Mouse (Mus musculus) spleen, adult 12 weeks (tissue): ENCODE measurements around the gene Olfr492.

ENCODE experiments used
- DNase-seq: peaks from one replicate; pipeline ENCODE4 v3.0.0; 2022; ENCODE audit warnings: low spot score

Olfr492 gene

GRCm38 (mm10) chr7:108323574-108323973, at the start of gene Olfr492:
Gene Olfr492, minus strand, starts transcription at chr7:108323674.
- no peak for DNase-seq

- no peak for DNase-seq
These were observed 41.6 kb upstream of the Olfr492 start, which contains the start of gene Olfr494 for GRCm38 (mm10) chr7:108365035-108365434. Gene Olfr494, plus strand, starts transcription at chr7:108365335.

GRCm38 (mm10) chr7:108346879-108347278, 23.4 kb upstream of the Olfr492 start, which contains the start of gene Olfr493:
Gene Olfr493, minus strand, starts transcription at chr7:108346979.
- DNase-seq: no peak

- DNase-seq: no peak
These were observed 10.3 kb downstream of the Olfr492 start, which contains the start of gene Olfr491 for GRCm38 (mm10) chr7:108313151-108313550. Gene Olfr491, plus strand, starts transcription at chr7:108313451.

- DNase-seq: no peak
These were observed 34.6 kb downstream of the Olfr492 start, which contains the start of gene Olfr490 for GRCm38 (mm10) chr7:108288834-108289233. Gene Olfr490, minus strand, starts transcription at chr7:108288934.
